Mouse (Mus musculus) frontal cortex, adult 2 months (tissue): Measurements from ENCODE around the gene Eif4e2. TPM values are rescaled to one million over a fixed set of nuclear protein-coding genes. Genes with fewer than 3 reads are reported as not detected.

Experiments
- polyA plus RNA-seq: library from polyadenylated mRNA; depleted of rRNA; stranded (reverse); fragments of >200 nt; gene quantifications from 2 replicates; pipeline ENCODE4 v1.2.3, GENCODE M21; 2012; rRNA removed

The Eif4e2 gene
- polyA plus RNA-seq, 1 experiment, result 59.9 TPM

Other genes with a start within 250 kb of the Eif4e2 start
- not detected in 2 replicates for gene Alppl2, start 124.0 kb upstream of the Eif4e2 start, polyA plus RNA-seq
- gene Alpi, start 112.3 kb upstream of the Eif4e2 start, polyA plus RNA-seq, result 0.04 TPM in 1 of 2 replicates, not detected in the other
- not detected in 2 replicates for gene Akp3, start 88.9 kb upstream of the Eif4e2 start, polyA plus RNA-seq
- gene Ecel1, start 57.4 kb upstream of the Eif4e2 start, polyA plus RNA-seq, result 3.2 and 3.6 TPM in 2 replicates
- gene Prss56, start 30.6 kb upstream of the Eif4e2 start, polyA plus RNA-seq, result 5.0 and 5.2 TPM in 2 replicates
- gene Chrnd, start 23.3 kb upstream of the Eif4e2 start, polyA plus RNA-seq, result not detected in 2 replicates
- gene Chrng, start 9.3 kb upstream of the Eif4e2 start, polyA plus RNA-seq, result not detected in 2 replicates
- gene Efhd1, start 50.4 kb downstream of the Eif4e2 start, polyA plus RNA-seq, result 27.6 and 29.0 TPM in 2 replicates
- 64.0 and 74.3 TPM in 2 replicates for gene Gigyf2, start 113.1 kb downstream of the Eif4e2 start, polyA plus RNA-seq
- 2.5 and 3.5 TPM in 2 replicates for gene Kcnj13, start 180.8 kb downstream of the Eif4e2 start, polyA plus RNA-seq